Mouse (Mus musculus) adrenal gland, postnatal 10 days (tissue): ENCODE measurements at regions not wholly inside any gene's neighbourhood (a gene's known extent, or its start where the extent isn't known, plus 50 kb on each side); places are given as distances from the start of the nearest gene placed in this dataset.

Experiments used
- DNase-seq: peaks from one replicate; pipeline ENCODE4 v3.0.0; 2021; ENCODE audit warnings: mixed read lengths

DNA sequence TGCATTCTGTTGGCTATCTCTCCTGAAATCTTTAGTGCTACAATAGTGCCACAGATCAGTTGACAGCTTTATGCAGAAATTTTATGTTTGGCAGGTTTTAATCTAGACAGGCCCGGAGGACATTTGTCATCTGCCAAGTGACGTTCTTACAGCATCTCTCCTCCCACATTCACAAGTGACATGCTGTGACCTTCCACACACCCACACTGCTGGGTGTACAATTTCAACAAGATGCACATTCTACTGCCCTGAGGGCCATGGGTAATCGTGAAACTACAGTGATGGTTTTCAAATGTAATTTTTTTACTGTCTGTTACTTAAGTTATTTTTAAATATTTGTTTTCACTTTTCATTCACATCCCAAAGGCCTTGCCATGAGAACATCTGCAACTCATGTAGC, 639.2 kb upstream of the Gm11114 start:
- DNase-seq: no peak

DNA sequence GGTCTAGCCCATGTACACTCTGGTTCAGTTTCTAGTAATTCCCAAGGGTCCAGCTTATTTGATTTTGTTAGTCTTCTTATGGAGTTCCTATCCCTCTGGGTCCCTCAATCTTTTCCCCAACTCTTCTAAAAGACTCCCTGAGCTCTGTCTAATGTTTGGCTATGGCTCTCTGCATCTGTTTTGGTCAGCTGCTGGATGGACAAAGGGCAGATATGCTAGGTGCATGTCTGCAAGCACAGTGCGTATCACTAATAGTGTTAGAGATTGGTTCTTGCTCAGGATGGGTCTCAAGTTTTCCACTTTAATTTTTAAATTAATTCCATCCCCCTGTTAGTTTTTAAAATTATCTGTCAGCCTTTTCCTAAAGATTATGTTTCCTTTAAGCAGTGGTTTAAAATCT, 634.2 kb upstream of the Gm11114 start:
- no peak for DNase-seq

DNA sequence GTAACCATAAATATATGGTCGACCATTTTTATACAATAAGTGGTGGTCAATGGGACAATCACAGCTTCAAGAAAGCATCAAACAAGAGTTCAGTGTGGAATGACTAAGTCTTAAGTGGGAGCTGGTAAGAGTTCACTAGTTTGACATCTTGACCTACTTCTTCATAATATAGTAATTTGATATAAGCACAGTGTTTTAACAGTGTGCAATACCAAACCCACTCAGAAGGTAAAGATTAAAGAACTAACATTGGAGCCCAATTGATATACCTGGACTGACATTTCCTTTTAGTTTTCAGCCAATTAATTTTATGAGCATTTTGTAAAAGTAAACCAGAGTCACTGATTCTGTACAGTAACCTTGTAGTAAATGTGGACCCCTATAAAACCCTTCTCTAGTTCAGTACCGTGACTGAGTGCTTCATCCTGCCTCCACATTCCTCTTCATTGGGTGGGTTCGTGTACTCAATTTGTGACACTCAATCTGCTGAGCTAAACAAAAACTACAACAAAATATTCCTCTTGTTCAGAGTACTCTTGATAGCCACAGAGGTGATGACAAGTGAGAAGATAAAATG, 593.9 kb upstream of the Gm11114 start:
- no peak for DNase-seq

DNA sequence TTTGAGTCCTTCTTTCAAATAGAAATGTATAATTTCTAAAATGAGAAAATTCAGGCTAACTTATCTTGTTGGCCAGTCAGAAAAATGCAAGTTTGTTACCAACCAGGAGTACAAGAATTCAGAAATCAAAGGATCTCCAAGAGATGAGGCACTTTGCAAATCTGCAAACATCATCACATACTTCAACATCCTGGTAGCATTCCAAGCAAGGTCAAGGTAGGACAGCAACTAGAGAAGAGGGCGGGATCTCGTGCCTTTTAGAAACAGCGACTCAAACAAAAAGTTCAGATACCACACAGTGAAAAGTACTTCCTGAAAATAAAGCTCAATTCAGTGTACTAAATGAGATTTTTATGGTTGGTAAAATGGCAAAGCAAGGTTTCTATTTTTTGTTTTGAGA, 593.2 kb upstream of the Gm11114 start:
- DNase-seq: no peak

DNA sequence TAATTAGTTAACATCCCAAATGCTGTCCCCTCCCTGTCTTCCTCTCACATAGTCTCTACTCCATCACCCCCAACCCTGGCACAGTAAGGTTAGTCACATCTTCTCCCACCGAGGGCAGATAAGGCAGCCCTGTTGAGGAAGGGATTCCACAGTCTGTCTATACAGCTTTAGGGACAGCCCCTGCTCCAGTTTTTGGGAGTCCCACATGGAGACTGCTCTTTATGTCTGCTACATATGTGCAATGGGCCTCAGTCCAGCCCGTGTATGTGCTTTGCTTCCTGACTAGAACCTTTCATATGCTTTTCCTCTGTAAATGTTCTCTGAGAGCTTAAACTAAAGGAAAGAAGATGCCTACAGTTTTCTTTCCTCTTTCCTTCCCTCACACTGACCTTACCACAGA, 592.1 kb upstream of the Gm11114 start:
- no peak for DNase-seq

DNA sequence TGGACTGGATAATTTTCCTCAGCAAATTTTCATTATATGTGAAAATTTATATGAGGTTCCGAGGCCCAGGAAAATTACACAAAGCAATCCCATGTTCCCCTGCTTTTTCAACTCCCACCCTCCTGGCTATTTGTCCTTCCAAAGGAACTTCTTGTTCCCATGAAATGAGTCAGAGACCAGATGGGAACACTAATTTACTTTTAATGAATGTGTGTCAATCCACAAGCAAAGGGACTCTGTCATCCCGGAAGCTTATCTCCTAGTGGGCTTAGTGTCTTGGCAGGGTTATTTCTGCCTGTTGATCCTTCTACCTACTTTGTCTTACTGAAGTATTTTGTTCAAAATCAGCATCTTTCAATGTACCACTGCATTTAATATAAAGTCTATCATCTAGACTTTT, 573.3 kb upstream of the Gm11114 start:
- no peak for DNase-seq

DNA sequence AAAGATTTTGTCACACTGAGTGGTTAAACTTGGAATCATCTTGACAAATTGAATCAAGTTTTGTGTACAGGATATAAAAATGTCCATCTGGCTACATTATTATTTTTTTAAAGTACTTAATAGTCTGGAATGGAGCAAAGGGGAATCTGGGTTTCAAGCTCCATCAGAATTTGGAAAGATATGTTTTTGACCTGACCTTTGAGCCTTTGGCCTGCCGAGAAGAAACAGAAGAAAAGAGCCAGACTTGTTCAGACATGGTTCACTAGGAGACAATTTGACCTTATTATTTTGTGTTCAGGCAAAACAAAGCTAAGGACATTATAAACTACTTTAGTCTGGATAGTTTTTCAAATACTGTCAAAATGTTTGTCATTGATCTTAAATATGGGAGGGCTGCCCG, 572.2 kb upstream of the Gm11114 start:
- no peak for DNase-seq

DNA sequence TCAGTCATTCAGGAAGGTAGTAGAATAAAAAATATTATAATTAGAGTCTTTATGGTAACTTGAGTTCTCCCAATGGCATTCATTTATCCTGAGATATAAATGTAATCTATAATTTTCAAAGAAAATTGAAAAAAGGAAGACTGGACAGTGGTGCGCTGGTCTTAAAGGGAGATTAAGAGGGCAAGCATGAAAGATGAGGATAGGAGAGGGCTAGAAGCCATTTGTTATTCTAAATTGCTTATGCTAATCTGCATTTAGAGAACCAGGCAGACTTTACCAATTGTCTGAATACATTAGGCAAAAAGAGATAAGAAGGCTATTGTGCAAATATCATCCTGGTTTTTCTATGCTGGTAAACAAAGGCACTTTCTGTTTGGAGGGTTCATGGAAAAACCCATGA, 558.2 kb upstream of the Gm11114 start:
- DNase-seq: no peak

DNA sequence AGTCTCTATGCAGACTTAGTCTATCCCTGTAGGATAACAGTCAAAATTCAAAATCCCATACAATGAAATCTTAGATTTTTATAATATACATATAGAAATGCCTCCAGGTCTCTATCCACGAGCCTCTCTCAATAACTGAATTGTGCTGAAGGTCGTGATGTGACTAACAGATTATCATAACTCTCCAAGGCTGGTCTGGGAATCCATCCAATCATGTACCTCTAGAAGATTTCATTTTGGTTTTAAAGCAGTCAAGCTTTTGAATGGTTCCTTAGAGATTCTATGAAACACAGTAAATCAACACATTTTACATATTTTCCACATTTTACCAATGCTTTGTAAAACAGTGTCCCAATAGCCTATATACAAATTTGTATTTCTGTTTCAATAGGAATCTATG, 557.7 kb upstream of the Gm11114 start:
- no peak for DNase-seq

DNA sequence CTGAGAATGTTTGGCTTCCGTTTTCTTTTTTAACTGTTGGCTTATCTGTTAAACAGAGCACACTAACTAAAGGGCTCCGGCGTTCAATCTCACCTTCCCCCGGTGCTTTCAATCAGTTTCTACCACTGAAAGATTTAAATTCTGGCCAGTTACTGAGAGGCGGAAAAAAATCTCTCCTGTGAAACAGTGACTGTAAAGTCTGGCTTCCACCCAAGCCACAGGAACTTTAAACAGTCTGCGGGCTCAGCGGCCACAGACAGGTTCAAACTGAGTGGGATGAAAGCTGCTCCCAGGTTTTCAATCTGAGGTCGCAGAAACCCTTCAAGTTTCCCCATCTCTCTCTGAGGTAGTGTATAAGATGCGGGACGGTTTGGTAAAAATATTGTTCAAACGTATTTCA, 538.2 kb upstream of the Gm11114 start:
- no peak for DNase-seq

DNA sequence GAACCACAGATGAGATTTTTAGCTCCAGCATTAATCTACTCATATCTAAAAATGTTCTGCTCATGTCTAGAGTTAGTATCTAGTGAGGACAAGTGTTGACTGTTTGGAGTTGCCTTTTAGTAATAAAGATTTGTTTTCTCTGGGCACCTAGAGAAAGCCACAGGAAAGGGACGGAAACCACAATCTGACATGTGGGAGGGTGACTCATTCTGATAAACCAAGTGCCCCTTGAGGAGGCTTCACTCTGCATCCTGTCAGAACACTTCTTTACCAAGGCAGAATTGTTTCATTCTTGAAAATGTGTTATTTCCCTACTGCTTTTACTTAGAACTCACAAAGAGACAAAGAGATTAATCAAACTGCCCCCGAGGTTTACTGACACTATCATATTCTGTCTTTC, 537.4 kb upstream of the Gm11114 start:
- no peak for DNase-seq

DNA sequence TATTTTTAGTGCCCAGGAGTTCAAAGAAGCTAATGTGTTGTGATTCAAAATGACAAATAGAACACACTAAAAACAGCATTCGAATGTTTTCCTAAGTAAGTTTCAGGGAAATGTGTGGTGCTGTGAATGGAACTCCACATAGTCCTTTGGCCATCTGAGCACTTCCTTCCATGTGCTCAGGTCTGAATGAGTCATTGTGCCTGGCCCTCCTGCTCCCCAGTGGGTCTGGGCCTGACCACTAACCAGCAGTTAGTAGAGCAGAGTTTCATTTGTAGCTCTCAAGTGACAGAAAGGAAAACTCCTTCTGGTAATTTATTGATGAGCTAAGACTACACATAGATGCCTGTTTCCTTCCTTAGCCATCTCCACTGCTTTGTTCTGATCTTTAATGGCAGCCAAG, 533.4 kb upstream of the Gm11114 start:
- DNase-seq: no peak

DNA sequence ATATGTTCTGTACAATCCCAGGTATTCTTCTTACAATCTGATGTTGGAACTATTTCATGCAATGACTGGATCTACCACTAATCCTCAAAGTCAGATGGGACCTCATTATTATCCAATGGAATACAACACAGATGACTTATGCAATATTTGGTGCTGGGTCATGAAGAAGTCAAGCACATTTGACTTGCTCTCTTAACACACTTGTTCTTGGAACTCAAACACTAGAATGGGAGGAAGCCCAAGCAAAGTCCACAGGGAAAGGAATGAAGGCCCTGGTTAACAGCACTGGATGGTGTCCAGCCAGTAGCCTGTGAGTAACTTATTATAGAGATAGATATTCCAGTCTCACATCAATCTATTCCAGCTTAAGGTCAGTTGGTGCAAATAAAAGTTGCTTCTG, 486.8 kb upstream of the Gm11114 start:
- DNase-seq: peak; percentile 55

DNA sequence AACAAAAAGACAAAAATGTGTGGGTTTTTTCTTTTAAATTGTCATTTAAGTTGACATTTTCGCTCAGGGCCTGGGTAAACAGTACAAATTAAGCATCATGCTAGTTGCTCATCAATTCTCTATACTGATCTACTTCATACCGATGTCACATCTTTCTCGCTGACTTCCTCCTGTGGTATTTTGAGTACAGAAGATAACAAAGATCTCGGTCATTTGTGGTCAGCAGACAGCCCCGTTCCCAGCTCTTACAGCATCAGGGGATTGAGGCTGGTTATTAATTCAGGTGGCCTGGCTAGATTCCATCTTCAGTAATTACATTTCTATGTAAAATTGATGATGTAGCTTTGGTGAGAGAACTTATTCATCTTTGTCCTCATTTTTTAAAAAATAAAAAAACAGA, 483.6 kb upstream of the Gm11114 start:
- DNase-seq: no peak

DNA sequence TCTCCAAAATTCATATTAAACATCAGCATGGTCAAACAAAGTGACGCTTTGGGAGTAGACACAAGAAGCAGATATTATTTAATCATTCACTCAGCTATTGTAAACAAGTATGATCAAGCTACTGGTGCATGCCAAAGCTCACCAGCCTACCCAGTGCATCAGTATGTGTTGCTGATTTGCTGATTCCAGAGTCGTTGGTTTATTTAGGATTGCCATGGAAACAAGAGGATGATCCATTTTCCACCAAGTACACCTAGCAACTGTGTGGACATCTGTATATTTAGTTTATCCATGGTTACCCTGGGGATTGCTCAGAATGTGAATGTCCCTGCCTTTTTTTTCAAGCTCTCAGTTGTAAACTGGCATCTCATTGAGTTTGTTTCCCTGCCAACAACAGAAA, 481.9 kb upstream of the Gm11114 start:
- no peak for DNase-seq

DNA sequence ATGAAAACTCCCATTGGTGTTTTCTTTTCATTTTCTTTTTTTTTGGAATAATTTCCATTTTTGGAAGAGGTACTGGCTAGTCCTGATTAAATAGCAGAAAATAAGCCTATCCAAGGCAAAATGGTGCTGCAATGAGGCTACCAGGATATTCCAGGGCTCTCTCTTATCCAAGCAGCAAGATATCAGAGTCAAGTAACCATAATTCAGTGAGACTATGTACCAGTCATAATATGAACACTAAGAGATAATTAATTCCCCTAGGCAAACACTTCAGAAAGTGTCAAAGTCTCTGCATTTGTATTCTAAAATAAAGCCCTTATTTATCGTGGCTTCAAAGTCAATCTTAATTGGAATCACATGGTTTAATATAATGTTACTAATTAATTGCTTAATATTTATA, 475.1 kb upstream of the Gm11114 start:
- no peak for DNase-seq

DNA sequence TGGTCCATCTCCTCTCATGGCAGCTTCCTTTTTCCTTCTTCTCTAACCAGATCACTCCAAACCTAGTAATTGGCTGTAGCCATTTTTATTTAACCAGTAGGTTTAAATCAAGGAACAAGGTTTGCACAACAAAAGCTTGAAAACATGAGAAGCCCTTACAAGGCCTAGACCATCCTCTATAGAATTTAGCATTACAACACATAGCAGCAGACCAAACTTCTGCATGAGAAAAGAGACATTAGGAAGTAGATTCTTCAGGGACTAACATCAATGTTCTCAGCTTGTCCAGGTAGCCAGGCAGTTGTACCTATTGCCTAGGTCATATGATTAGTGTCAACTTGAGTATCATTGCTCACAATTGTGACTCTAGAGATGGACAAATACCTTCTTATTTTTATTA, 468.6 kb upstream of the Gm11114 start:
- no peak for DNase-seq

DNA sequence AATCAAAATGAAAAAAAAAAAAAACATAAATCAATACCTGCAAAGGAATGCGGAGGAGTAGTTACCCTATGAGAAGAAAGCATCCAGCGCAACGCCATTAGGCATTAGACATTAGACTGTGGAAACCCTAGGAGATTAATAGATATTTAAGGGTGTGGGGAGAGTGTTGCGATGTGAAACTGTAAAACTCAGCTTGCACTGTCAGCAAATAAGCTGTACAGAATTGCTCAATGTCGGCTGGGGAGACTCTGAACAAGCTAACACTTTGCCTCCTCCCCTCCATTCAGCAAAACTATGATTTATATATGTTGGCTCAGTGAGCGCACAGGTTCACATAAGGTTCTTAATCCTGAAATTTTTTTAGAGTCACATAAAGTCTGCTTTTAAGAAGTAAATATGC, 451.0 kb upstream of the Gm11114 start:
- DNase-seq: peak; percentile 8

DNA sequence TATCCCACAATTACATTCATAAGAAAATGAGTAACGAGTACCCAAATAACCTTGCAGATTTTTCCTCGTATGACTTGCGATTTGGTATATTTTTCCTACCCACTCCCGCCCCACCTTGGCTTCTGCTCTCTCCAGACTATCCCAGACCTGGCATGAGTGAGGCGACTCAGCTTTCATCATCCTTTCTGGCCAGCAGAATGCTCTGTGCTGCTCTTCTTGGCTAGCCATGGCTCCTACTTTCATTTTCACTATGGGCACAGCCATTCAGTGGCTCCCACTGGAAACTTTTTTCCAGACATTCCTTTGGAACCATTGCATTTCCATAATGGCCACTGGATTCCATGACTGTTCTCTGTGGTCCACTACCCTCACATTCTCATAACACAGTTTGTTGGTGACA, 449.1 kb upstream of the Gm11114 start:
- DNase-seq: peak; percentile 37

DNA sequence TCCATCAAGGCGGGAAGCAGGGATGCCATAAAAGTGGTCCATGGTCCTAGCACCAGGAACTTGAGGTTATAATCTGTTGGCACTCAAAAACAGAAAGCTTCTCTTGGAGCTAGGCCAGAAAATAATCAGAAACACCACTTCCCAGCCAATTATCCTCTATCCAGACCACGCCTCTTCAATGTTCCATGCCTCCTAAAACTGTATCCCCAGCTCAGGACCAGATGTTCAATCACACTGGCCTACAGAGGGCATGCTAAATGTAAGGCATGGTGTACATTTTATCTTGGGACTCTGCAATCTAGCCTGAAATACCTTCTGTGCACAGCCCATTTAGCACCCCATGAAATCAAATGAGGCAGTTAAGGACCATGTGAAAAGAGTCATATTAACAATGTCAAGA, 418.4 kb upstream of the Gm11114 start:
- DNase-seq: no peak

DNA sequence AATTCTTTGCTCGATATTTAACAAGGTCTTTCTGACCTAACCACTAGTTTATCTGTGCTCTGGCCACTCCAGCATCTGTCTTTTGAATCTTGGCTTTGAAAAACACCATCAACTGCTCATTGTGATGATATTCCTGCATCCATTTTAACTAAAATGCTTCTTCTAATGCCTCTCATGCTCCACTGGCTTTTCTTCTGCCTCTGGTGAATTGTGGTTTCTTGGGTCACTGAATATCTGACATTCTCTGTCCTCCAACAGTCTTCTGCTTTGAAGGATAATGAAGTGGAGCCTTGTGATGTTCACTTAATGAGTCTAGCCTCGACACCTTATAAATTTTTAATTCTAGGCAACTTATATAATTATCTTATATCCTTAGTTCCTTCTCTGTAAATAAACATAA, 416.5 kb upstream of the Gm11114 start:
- no peak for DNase-seq

DNA sequence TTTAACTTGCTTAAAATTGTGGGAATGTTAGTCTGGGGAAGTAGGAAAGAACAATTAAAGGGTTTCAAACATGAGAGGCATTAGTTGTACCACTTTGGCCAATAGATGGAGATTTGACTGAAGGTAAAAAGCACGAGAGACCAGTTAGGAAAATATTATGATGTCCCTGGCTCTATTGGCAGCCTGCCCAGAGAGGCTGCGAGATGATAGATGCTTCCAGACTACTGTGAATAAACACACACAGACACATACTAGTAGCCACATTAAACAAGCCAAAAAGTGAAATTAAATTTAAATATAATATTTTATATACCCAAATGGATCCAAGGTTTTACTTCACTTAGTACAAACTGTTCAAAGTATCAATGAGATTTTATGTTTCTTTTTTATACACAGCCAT, 411.9 kb upstream of the Gm11114 start:
- peak; percentile 49 for DNase-seq

DNA sequence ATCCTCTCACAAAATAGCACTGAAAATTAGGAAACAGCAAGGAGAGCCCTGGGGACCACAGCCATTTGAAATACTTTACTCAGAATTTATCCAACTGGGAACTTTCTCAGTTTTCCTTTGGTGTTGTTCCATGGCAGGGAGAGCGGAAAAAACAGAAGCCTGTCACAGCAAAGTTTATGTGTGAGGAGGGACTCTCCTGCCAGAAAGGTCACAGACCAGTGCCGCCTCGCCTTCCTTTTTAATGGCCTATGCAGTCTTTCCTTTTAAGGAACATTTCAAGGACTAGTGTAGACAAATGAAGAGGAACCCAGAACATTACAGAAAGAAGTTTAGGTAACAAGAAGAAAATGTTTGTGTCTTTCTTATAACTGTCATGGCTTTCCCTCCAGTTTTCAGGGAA, 406.3 kb upstream of the Gm11114 start:
- peak; percentile 40 for DNase-seq

DNA sequence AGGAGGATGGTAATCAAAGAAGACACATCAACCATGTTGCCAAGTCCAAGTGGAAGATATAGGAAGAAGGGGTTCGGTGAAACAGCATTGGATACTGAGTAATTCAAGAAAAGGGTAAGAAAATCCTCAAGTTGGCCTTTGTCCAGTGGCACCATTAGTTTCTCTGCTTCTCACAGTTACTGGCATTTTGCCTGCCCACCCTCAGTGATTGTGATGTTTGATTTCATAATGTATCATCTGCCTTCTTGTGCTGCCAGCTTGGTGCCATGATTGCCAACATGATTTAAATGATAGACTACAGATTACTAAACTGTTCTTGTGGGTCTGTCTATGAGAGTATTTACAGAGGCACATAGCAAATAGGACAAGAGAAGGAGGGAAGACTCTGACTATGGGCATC, 399.3 kb upstream of the Gm11114 start:
- DNase-seq: no peak

DNA sequence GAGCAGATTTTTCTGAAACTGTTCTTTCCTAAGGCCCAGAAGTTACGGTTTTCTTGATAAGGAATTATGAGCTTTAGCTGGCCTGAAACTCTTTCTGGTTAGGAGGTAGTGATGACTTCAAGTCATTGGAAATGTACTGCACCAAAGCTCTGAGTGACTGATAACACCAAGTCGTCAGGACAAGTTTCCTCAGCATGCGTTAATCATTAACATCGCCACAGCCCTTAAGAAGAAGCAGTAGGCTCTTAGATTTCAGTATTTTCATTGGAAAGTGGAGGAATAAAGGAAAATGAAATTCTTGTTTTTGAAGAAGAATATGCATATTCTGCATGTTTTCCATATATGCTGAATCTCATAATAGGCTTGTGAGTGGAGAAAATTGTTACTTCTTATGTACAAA, 390.3 kb upstream of the Gm11114 start:
- no peak for DNase-seq

DNA sequence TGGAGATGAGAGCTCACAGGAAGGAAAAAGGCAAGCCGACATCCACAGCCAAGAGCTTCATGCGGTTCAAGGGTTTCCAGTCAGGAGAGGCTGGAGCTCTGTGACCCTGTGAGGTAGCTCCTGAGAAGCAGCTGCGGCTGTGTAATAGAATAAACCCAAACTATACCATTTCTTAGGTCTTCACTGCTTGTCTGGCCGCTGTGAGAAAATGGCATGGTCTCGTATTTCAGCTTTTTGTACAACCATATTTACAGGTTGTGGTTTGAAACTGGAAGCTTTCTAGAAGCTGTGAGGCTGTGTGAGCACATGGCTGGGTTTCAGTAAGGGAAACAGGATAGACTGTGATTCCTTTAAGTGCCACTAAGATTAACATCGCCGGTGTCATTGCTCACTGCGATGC, 388.6 kb upstream of the Gm11114 start:
- DNase-seq: no peak
